Mouse (Mus musculus): ENCODE data around the gene Scai.

- TF ChIP-seq POLR2A (IDR thresholded peaks at IDR 0.05; ENCODE audit: insufficient read length, low read depth) (no peak), TCF12 (IDR thresholded peaks at IDR 0.05; ENCODE audit: insufficient read depth, poor library complexity, severe bottlenecking) (no peak), USF1 (IDR thresholded peaks at IDR 0.05; ENCODE audit: low read depth) (no peak), POLR2AphosphoS2 (IDR thresholded peaks at IDR 0.05; ENCODE audit: insufficient read length, low read depth) (no peak), MYOD1 (IDR thresholded peaks at IDR 0.05; ENCODE audit: control insufficient read depth in 1 of 3, insufficient read length in 2 of 3, low read depth in 2 of 3) (no peak), REST (IDR thresholded peaks at IDR 0.05; ENCODE audit: insufficient read depth, insufficient read length) (no peak), MAX (IDR thresholded peaks at IDR 0.05; ENCODE audit: low read depth) (no peak)
Observed at GRCm38 (mm10) chr2:39097993-39098392, 92.5 kb downstream of the Scai start.
